Mouse (Mus musculus): ENCODE measurements around the gene Eif3b. TPM values are rescaled to one million over a fixed set of nuclear protein-coding genes. Genes with fewer than 3 reads are reported as not detected.
"Not testable (repeated sequence)": the region's sequence is repeated elsewhere in the genome, so short reads cannot be mapped to it uniquely, and the experiment has no call there.

The Eif3b gene
- polyA plus RNA-seq, 3 experiments from 2014 or later: 25.8 to 31.8 (median 29.5) TPM

GRCm38 (mm10) chr5:140396166-140396940 lies 22.8 kb upstream of the Eif3b start:
- ATAC-seq: no peak

DNA sequence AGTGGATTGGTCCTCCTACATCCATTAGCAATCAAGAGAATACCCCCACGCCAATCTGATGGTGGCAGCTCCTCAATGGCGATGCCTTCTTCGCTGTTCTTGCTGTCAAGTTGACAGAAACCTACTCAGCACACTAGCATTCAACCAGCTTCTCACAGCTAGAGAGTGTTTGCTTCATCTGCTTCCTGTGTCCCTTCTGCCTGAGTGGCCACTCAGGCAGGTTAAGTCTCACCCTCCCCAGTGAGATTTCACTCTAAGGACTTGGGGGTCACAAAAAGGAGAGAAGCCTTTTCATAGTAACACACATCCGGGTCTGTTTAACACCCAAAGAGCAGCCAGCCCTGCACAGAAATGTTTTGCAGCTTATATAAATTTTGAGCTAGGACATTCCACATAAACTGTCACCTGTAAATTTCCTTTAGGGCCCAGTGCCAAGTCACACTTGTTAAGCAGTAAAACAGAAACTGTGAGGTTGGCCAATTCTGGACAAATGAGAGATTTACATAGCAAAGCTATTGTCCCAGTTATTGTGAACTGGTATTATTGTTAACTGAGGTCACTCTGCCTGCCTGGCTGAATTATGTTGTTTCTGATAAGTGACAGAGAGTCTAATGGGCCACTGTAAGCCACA lies 16.4 kb upstream of the Eif3b start:
- ATAC-seq: no peak

GRCm38 (mm10) chr5:140405126-140405525 lies 14.0 kb upstream of the Eif3b start:
- ATAC-seq: no peak

DNA sequence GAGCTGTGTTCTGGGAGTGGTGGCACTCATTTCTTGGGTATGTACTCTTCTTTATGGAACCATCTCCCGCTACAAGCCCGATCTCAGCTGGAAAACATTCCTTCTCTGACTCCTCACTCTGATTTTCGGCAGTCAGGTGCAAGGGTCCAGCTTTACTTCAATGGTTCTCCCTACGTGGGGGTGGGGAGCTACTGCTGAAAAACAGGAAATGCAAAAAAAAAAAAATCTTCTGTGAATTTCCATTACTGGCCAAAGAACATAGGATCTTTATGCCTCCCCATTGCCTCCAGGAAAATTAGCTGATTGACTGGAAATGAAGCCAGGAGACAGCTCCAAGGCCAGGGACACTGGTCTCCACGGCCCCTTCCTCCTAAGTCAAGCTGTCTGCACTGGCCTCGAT lies 12.5 kb upstream of the Eif3b start:
- no peak for ATAC-seq

GRCm38 (mm10) chr5:140408801-140409200 lies 10.3 kb upstream of the Eif3b start:
- no peak for ATAC-seq

- no peak for ATAC-seq
Measured at GRCm38 (mm10) chr5:140411339-140411738, 7.8 kb upstream of the Eif3b start.

GRCm38 (mm10) chr5:140414647-140415046 lies 4.5 kb upstream of the Eif3b start:
- no peak for ATAC-seq

DNA sequence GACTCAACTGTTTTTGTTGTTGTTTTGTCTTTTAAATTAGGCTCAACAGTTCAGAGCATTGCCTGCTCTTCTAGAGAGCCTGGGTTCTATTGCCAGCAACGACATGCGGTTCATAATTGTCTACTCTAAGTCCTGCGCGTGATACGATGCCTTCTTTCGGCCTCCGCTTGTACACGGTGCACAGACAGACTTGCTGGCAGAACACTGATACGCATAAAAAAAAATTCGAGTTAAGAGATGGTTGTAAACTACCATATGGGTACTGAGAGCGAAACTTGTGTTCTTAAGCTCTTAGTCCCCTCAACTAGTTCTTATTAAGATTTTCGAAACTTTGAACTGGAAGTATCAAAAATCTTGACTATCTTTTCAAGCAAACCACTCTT lies 1.0 kb upstream of the Eif3b start:
- no peak for ATAC-seq

DNA sequence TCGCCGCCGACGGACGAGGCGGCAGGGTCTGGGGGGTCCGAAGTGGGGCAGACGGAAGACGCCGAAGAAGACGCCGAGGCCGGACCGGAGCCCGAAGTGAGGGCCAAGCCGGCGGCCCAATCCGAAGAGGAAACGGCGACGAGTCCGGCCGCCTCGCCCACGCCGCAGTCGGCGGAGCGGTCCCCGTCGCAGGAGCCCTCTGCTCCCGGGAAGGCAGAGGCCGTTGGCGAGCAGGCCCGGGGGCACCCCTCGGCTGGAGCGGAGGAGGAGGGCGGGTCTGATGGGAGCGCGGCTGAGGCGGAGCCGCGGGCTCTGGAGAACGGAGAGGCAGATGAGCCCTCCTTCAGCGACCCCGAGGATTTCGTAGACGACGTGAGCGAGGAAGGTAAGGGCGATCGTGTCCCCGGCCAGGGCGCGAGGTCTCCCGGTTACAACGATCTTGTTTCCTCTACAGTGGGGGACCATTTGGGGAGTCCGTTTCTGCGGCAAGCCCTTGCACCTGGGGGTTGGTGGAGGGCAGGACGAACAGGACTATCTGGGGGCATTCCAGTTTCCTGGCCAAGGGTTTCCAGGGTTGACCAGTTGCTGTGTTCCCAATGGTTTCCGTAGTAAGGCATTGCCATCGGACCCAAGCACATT lies 433 bp downstream of the Eif3b start:
- no peak for ATAC-seq

DNA sequence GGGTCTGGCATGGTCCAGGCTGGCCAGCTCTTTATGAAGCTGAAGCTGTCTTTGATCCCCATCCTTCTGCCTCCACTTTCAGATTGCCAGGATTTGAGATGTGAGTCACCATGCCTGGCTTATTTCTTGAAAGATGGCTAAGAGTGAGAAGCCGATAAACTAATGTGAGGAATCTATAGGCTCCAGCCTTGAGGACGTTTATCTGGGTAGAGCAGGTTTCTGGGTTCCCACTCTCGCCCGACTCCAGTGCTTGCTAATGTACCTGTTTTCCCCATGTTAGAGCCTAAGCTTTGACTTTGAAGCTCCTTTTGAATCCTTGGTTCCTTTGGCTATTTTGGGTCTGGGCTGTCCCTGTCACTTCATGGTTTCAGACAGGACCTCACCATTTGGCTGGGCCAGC lies 1.5 kb downstream of the Eif3b start:
- ATAC-seq: no peak

DNA sequence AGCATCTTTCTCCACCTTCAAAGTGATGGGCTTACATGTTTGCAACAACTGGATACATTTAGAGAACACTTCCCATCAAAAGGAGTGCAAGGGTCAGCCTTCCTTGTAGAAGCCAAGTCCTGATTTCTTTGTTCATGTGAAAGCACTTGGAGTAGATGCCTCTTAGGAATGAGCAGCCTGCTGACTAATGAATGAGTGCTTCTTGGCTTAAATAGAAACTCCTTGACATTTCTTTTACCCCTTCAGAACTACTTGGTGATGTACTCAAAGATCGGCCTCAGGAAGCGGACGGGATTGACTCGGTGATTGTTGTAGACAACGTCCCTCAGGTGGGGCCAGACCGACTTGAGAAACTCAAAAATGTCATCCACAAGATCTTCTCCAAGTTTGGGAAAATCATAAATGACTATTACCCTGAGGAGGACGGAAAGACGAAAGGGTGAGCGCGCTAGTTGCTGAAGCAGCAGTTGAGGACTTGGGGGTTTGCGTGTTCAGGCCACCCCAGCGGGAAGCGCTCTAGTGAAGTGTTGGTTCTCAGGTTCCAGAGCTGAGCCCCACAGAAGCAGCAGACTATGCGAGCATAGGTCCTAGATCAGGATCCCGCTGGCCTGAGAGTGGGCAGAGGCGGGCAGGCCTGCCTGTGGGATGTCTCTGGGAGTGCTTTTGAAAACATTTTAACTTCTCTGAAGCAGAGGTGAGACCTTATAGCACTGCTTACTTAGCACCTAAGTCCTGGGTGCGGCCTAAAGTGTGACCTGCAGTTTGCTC lies 6.1 kb downstream of the Eif3b start:
- no peak for ATAC-seq

DNA sequence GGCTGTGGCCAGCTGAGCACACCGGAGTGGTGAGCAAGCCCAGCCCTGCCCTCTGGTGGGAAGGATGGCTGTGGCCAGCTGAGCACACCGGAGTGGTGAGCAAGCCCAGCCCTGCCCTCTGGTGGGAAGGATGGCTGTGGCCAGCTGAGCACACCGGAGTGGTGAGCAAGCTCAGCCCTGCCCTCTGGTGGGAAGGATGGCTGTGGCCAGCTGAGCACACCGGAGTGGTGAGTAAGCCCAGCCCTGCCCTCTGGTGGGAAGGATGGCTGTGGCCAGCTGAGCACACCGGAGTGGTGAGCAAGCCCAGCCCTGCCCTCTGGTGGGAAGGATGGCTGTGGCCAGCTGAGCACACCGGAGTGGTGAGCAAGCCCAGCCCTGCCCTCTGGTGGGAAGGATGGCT lies 20.0 kb downstream of the Eif3b start:
- not testable (repeated sequence) for ATAC-seq

GRCm38 (mm10) chr5:140441406-140441805 lies 22.3 kb downstream of the Eif3b start:
- no peak for ATAC-seq

- ATAC-seq: no peak
Measured at GRCm38 (mm10) chr5:140444012-140444411, 24.9 kb downstream of the Eif3b start.

DNA sequence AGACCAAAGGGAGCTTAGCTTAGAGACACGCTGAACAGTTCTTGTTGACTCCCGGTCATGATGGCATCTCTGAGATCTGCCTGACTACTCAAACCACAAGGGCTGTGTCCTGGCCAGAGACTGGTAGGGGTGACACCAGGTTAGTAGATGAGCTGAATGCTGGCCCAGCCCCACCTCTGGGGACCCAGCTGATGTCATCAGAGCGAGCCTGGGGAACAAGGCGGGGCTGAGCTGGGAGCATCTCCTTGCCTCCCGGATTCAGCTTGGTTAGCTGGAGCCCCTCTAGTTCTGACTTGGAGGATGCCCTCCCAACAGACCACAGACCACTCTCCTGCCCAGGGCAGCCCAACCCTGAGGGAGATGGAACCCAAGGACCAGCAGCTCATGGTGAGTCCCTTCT lies 26.2 kb downstream of the Eif3b start, which contains the start of gene Gm4869:
Gene Gm4869, plus strand, starts transcription at position 301 of the 400 bp plus-strand sequence.
- no peak for ATAC-seq

DNA sequence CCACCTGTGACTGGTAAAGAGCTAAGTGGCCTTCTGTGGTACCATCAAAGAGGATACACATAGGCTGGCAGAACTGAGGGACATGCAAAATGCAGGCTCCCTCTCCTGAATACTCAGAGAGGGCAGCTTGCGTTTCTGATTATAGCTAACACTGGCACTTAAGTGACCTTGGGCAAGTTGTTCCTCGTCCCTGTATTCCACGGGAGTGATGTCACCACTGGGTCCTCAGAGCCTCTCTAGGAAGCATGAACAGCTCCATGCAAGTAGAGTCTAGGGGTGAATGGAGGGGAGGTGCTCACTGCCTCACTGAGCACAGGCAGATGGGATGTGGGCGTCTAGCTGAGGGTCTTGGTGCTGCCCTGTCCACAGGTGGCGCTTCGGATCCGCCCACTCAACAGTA lies 26.9 kb downstream of the Eif3b start:
- ATAC-seq: no peak

GRCm38 (mm10) chr5:140454488-140454887 lies 35.4 kb downstream of the Eif3b start:
- no peak for ATAC-seq

DNA sequence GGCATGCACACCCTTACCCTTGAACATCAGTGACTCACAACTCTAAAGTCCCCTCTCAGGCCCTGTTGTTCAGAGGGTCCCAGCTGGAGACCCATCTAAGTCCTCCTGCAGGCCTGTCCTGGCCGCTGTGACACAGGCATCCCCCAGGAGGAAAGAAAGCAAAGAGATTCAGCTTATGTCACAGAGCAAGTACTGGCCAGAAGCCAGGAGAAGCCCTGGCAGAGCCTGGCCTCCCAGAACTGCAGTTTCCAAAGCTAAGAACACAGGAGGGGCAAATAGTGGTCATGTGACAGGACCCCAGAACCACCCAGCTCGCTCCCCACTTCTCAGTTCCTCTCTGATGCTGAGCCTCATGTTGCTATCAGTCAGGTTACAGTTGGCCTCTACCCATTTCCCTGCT lies 36.3 kb downstream of the Eif3b start:
- no peak for ATAC-seq

DNA sequence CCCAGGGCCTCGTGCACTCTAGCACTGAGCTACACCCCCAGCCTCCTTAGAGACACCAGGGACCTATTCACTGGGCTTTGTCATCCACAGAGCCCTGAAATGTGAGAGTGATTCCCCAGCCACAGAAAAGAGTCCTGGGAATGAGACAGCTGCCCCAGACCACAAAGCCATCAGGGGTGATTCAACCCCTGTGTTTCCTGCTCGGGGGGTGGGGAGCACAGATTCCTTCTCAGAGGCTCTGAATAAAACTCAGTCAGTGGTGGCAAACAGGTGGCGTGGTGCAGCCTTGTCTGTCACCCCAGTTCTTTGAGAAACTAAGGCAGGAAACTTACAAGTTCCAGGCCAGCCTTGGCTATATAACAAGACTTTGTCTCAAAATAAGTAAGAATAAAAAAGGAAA lies 42.3 kb downstream of the Eif3b start:
- ATAC-seq: no peak

DNA sequence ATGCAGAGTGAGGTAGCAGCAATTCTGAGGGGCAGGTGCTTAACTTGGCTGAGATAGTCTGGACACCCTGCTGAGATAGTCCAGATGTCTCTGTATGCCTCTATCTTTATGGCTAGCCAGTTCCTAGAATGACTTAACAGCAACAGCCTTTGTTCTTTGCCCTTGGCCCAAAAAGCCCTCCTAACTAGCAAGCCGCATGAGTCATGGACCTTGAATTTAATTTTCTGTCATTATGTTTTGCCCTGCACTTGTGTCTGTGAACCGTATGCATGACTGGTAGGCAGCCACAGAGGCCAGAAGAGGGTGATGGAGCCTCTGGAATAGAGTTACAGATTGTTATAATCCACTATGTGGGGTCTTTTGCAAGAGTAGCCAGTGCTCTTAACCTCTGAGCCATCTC lies 44.0 kb downstream of the Eif3b start:
- not testable (repeated sequence) for ATAC-seq

- ATAC-seq: no peak
Measured at GRCm38 (mm10) chr5:140464943-140465342, 45.8 kb downstream of the Eif3b start.

DNA sequence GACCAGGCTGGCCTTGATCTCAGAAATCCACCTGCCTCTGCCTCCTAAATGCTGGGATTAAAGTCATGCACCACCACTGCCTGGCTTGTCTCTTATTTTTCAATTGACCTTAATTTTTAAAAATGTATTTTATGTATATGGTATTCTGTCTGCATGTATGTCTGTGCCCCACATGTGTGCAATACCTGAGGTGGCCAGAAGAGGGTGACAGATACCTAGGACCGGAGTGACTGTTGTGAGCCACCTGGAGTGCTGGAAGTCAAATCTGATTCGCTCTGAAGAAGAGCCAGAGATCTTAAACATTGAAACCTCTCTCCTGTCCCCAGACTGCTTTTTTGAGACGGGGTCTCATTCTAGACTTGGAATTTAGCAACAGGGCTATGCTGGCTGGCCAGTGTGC lies 53.2 kb downstream of the Eif3b start:
- ATAC-seq: no peak

GRCm38 (mm10) chr5:140481458-140481857 lies 62.3 kb downstream of the Eif3b start:
- no peak for ATAC-seq
